Mouse (Mus musculus): ENCODE data around the gene Prf1. TPM values are rescaled to one million over a fixed set of nuclear protein-coding genes. Genes with fewer than 3 reads are reported as not detected.

Prf1 gene
- polyA plus RNA-seq, 1 experiment from 2014 or later = not detected

DNA sequence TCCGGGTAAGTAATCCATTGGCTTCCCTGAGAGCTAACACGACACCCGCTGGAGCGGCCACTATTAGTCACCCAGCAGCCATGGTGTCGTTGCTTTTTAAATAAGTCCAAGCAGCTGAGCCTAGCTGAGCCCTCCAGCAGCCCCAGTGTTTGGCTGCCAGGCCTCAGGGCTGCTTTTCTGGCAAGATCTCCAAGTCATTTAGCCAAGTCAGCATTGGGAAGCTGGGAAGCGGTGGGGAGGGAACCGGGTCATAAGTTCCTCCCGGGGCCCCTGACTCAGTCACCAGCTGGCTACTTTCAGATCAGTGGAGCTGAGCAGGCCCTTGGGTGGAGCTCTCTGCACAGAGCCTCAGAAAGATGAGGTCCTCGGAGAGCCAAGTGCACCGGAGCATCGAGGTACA lies 12.4 kb upstream of the Prf1 start:
- TF ChIP-seq CTCF (IDR thresholded peaks at IDR 0.05; ENCODE audit: low read depth) = no peak
- no peaks in the 10 kb centered on the region for H3K36me3 ChIP-seq (ENCODE audit: insufficient read depth)
- no peak overlapping the region for H3K27ac ChIP-seq (ENCODE audit: low read depth)

DNA sequence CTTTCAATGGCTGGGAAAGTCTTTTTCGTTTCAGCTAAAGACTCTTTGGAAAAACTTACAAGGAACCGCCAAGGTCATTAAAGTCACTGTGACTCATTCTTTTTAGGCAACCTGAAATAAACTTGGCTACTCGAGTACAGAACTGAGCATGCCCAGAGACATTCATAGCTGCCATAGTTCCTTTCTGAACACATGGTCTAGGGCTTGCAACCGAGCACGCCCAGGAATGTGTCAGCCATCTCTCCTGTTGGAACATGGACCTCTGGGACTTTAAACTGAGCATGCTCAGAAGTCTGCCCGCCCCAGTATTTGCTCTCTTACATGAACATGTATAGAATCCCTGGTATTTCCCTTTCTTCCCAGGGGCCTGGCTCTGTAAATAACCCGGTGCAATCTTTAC lies 11.4 kb upstream of the Prf1 start:
- DNase-seq = peak; percentile 51
- ATAC-seq (ENCODE audit: insufficient read depth) = peak; percentile 71

More for the DNA sequence above, 12.4 kb upstream of the Prf1 start:
- ATAC-seq (ENCODE audit: insufficient read depth) = peak; percentile 69
- no peaks in the 10 kb centered on the region for H3K27me3 ChIP-seq (ENCODE audit: insufficient read depth, low read length)
- H3K4me2 ChIP-seq = no peak overlapping the region
- no peaks in the 10 kb centered on the region for H3K9me3 ChIP-seq (ENCODE audit: low read depth, low read length)
- WGBS = 58% methylated on average over 11 of the region's 11 CpGs
- no peak overlapping the region for H3K4me3 ChIP-seq (ENCODE audit: low read depth, low read length)
- H3K9ac ChIP-seq = no peak overlapping the region
- DNase-seq = peak; percentile 81
- peaks cover 4% of the 10 kb centered on the region for H3K4me1 ChIP-seq (ENCODE audit: insufficient read depth)

DNA sequence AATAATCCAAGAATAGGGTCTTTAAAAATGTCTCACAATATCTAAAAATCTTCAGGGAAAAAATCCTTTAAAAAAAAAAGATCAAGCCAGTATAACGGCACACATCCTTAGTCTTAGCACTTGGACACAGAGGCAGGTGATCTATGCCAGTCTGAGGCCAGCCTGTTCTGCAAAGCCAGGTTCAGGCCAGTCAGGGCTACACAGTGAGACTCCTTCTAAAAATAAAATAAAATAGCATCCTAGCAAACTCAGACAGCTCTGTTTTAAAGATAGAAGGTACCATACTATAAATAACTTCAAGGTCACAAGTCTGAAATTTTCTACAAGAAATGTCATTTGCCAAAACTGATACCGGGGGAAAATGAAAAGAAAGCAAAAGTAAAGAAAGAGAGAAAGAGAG lies 7.6 kb upstream of the Prf1 start:
- Histone ChIP-seq H3K27me3 (ENCODE audit: insufficient read depth, low read length) (no peaks in the 10 kb centered on the region), H3K4me3 (ENCODE audit: low read depth, low read length) (no peak overlapping the region), H3K36me3 (ENCODE audit: insufficient read depth) (no peaks in the 10 kb centered on the region), H3K9me3 (ENCODE audit: low read depth, low read length) (no peaks in the 10 kb centered on the region), H3K27ac (ENCODE audit: low read depth) (no peak overlapping the region), H3K9ac (no peak overlapping the region), H3K4me1 (ENCODE audit: insufficient read depth) (peaks cover 4% of the 10 kb centered on the region), H3K4me2 (no peak overlapping the region)
- TF ChIP-seq CTCF (IDR thresholded peaks at IDR 0.05; ENCODE audit: low read depth) = no peak
- ATAC-seq (ENCODE audit: insufficient read depth) (no peak), DNase-seq (no peak)
- 64% methylated on average over 2 of the region's 2 CpGs for WGBS

More for the DNA sequence above, 11.4 kb upstream of the Prf1 start:
- Histone ChIP-seq H3K4me1 (ENCODE audit: insufficient read depth) (peaks cover 4% of the 10 kb centered on the region), H3K36me3 (ENCODE audit: insufficient read depth) (no peaks in the 10 kb centered on the region), H3K4me3 (ENCODE audit: low read depth, low read length) (no peak overlapping the region), H3K27ac (ENCODE audit: low read depth) (peak overlapping the region; percentile 33; the same call in 1 of the 2 replicates), H3K9ac (no peak overlapping the region), H3K27me3 (ENCODE audit: insufficient read depth, low read length) (no peaks in the 10 kb centered on the region), H3K4me2 (no peak overlapping the region), H3K9me3 (ENCODE audit: low read depth, low read length) (no peaks in the 10 kb centered on the region)
- TF ChIP-seq CTCF (IDR thresholded peaks at IDR 0.05; ENCODE audit: low read depth) = no peak
- WGBS = 61% methylated on average over 7 of the region's 7 CpGs

DNA sequence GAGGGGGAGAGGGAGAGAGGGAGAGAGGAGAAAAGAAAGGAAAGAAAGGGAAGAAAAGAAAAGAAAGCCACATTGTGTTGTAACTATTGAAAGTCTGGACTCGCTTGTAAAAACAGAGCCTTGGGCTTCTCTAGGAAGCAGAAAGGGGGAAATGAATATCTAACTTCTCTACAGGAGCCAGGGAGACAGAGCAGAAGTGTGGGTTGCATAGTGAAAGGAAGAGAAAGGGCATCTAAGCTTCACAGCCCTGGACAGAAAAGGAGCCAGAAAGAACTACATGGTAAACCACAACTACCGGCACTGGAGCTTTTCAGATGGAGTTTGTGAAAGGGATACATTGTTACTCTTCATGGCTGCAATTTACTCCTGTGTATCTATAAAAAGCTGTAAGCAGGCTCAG lies 7.2 kb upstream of the Prf1 start:
- Histone ChIP-seq H3K27ac (ENCODE audit: low read depth) (no peak overlapping the region), H3K4me3 (ENCODE audit: low read depth, low read length) (no peak overlapping the region), H3K4me2 (no peak overlapping the region), H3K36me3 (ENCODE audit: insufficient read depth) (no peaks in the 10 kb centered on the region), H3K9me3 (ENCODE audit: low read depth, low read length) (no peaks in the 10 kb centered on the region), H3K27me3 (ENCODE audit: insufficient read depth, low read length) (no peaks in the 10 kb centered on the region), H3K4me1 (ENCODE audit: insufficient read depth) (peaks cover 3% of the 10 kb centered on the region), H3K9ac (no peak overlapping the region)
- ATAC-seq (ENCODE audit: insufficient read depth) (no peak), DNase-seq (no peak)
- 80% methylated on average over 2 of the region's 2 CpGs for WGBS
- no peak for TF ChIP-seq CTCF (IDR thresholded peaks at IDR 0.05; ENCODE audit: low read depth)

DNA sequence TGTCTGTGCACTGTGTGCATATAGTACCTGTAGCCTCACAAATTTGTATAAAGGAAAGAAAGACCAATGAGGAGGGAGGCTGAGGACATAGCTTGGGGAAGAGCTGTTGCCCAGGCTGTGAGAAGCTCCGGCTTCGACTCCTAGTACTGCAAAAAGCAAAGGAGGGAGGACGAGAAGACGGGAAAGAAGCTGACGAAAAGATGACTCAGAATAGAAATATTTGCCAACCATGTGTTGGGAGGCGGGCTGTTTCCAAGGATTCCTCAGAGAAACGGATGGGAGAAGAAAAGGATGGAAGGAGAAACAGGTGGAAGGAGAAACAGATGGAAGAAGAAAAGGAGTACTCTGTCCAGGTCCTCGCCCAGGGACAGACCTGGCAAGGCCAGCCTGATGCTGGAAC lies 3.4 kb upstream of the Prf1 start:
- no peak for TF ChIP-seq CTCF (IDR thresholded peaks at IDR 0.05; ENCODE audit: low read depth)
- no peaks in the 10 kb centered on the region for H3K27me3 ChIP-seq (ENCODE audit: insufficient read depth, low read length)
- H3K4me1 ChIP-seq (ENCODE audit: insufficient read depth) = no peaks in the 10 kb centered on the region
- ATAC-seq (ENCODE audit: insufficient read depth) (no peak), DNase-seq (no peak)
- H3K9ac ChIP-seq = no peak overlapping the region
- no peak overlapping the region for H3K4me2 ChIP-seq
- WGBS = 64% methylated on average over 8 of the region's 8 CpGs
- no peak overlapping the region for H3K27ac ChIP-seq (ENCODE audit: low read depth)
- no peak overlapping the region for H3K4me3 ChIP-seq (ENCODE audit: low read depth, low read length)
- no peaks in the 10 kb centered on the region for H3K9me3 ChIP-seq (ENCODE audit: low read depth, low read length)
- H3K36me3 ChIP-seq (ENCODE audit: insufficient read depth) = no peaks in the 10 kb centered on the region

DNA sequence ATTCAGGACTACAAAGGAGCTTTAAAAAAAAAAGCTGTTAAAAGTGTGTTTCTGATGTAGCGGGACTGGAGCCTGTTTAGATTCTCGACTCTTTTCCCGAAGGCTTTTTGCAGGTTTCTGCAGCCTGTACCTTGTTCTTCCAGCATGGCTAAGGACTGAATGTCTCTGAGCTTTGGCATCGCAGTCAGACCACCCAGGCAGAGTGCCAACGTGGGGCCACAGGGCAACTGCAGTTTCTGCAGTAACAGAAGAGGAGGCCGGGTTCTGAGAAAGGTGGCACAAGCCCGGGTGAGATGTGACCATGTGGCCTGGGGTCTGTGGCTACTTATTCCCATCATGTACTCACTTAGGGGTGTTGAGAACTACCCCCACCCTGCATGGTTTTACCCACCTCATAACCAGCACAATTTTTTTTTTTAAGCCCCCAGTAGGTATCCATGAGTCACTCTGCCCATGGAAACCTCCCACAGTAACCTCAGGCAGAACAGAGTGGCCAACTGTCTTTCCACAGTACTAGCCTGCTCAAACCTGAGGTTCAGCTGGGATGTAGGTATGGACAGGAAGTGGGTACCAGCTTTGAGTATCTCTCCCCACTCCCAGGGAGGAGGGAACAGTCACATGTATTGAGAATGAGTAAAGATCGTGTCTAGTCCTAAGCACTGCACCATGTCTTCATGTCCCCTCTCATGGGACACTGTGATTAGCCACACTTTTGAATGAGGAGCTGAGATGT lies 754 bp upstream of the Prf1 start:
- Histone ChIP-seq H3K4me1 (ENCODE audit: insufficient read depth) (no peaks in the 10 kb centered on the region), H3K27me3 (ENCODE audit: insufficient read depth, low read length) (no peaks in the 10 kb centered on the region), H3K9me3 (ENCODE audit: low read depth, low read length) (no peaks in the 10 kb centered on the region), H3K27ac (ENCODE audit: low read depth) (no peak overlapping the region), H3K4me3 (ENCODE audit: low read depth, low read length) (no peak overlapping the region), H3K4me2 (no peak overlapping the region), H3K9ac (no peak overlapping the region), H3K36me3 (ENCODE audit: insufficient read depth) (no peaks in the 10 kb centered on the region)
- ATAC-seq (ENCODE audit: insufficient read depth) (no peak), DNase-seq (no peak)
- no peak for TF ChIP-seq CTCF (IDR thresholded peaks at IDR 0.05; ENCODE audit: low read depth)
- 56% methylated on average over 8 of the region's 8 CpGs for WGBS

DNA sequence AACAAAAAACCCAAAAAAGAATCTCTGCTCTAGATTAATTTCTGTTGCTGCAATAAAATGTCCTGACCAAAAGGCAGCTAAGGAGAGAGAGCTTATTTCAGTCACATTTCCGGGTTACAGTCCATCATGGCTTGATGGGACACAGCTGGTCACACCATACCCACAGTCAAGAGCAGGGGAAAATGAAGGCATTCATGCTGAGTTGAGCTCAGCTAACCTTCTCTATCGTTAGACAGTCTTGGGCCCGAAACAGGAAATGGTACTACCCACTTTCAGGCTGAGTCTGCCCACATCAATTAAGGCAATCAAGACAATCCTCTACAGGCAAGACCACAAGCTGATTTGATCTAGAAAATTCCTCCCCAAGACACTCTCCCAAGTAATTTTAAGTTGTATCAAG lies 3.4 kb downstream of the Prf1 start:
- Histone ChIP-seq H3K9ac (no peak overlapping the region), H3K4me1 (ENCODE audit: insufficient read depth) (no peaks in the 10 kb centered on the region), H3K9me3 (ENCODE audit: low read depth, low read length) (no peaks in the 10 kb centered on the region), H3K27ac (ENCODE audit: low read depth) (no peak overlapping the region), H3K4me2 (no peak overlapping the region), H3K36me3 (ENCODE audit: insufficient read depth) (no peaks in the 10 kb centered on the region), H3K27me3 (ENCODE audit: insufficient read depth, low read length) (no peaks in the 10 kb centered on the region), H3K4me3 (ENCODE audit: low read depth, low read length) (no peak overlapping the region)
- WGBS = 63% methylated on average over 3 of the region's 3 CpGs
- TF ChIP-seq CTCF (IDR thresholded peaks at IDR 0.05; ENCODE audit: low read depth) = no peak
- peak; percentile 46 for DNase-seq
- ATAC-seq (ENCODE audit: insufficient read depth) = no peak

All from lung, embryonic 14.5 days (tissue).